Mouse (Mus musculus): ENCODE data around the gene Kdm4b. TPM values are rescaled to one million over a fixed set of nuclear protein-coding genes. Genes with fewer than 3 reads are reported as not detected.
A peak's percentile ranks its signal among the peaks of the same experiment; 100 is the strongest.

Gene Kdm4b
- polyA plus RNA-seq, 1 experiment, result 11.5 TPM

DNA sequence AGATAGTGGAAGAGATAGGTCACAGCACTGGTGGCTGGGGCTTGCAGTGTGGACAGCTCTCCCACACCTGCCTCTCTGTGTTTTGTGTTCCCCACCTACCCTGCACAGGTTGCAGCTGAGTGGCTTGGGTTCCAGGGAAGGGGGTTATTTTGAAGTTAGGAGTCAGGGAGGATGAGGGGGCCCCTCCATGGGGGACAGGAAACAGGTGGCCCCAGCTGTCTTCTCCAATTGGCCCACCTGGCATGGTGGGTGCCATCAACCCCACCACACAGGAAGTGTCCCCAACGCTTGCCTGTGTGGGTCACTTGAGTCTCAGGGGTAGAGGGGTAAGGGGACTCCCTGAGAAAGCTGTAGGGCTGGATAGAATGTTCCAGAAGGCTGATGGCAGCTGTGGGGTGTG, 32.6 kb upstream of the Kdm4b start:
- no peak overlapping the region for H3K9ac ChIP-seq (ENCODE audit: low read depth, poor library complexity, severe bottlenecking)
- no peaks in the 10 kb centered on the region for H3K36me3 ChIP-seq (ENCODE audit: control insufficient read depth, insufficient read depth, low read length, poor library complexity, severe bottlenecking)
- no peaks in the 10 kb centered on the region for H3K9me3 ChIP-seq (replicated peaks; ENCODE audit: control insufficient read depth, insufficient read depth, low read length, poor library complexity, severe bottlenecking)
- no peak overlapping the region for H3K27ac ChIP-seq (ENCODE audit: insufficient read depth, low read length)
- no peak overlapping the region for H3K4me3 ChIP-seq (ENCODE audit: low read depth, low read length)
- no peak for TF ChIP-seq EP300 (IDR thresholded peaks at IDR 0.05; ENCODE audit: insufficient read depth, low read depth, low read length)
- TF ChIP-seq POLR2A (IDR thresholded peaks at IDR 0.05; ENCODE audit: insufficient read depth, low read length), result no peak
- no peak for TF ChIP-seq CTCF (IDR thresholded peaks at IDR 0.05; ENCODE audit: low read depth, low read length)
- no peaks in the 10 kb centered on the region for H3K27me3 ChIP-seq (ENCODE audit: control insufficient read depth, insufficient read depth, low read length, poor library complexity, severe bottlenecking)
- peaks cover 9% of the 10 kb centered on the region for H3K4me1 ChIP-seq (ENCODE audit: control insufficient read depth, insufficient read depth, low read length)

DNA sequence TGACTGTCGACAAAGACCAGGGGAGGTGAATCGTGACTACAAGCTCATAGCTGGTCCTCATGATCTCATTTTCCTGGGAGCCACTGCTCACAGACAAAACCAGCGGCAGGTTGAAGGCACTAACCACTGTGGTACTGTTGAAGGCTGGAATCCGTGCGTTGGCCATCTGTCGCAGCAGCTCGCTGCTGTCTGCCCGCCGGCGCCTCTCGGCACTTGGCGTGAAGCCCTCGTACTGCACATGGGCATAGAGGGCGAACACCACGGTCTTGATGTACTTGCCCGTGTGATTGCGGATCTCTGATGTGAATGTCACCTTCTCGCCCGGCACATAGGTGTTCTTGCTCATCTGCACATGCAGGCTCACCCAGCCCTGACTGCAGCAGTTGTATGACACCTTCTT, 31.6 kb upstream of the Kdm4b start:
- H3K9ac ChIP-seq (ENCODE audit: low read depth, poor library complexity, severe bottlenecking), result no peak overlapping the region
- TF ChIP-seq EP300 (IDR thresholded peaks at IDR 0.05; ENCODE audit: insufficient read depth, low read depth, low read length), result no peak
- H3K4me3 ChIP-seq (ENCODE audit: low read depth, low read length), result no peak overlapping the region
- no peak overlapping the region for H3K27ac ChIP-seq (ENCODE audit: insufficient read depth, low read length)
- peaks cover 9% of the 10 kb centered on the region for H3K4me1 ChIP-seq (ENCODE audit: control insufficient read depth, insufficient read depth, low read length)
- no peaks in the 10 kb centered on the region for H3K27me3 ChIP-seq (ENCODE audit: control insufficient read depth, insufficient read depth, low read length, poor library complexity, severe bottlenecking)
- no peaks in the 10 kb centered on the region for H3K36me3 ChIP-seq (ENCODE audit: control insufficient read depth, insufficient read depth, low read length, poor library complexity, severe bottlenecking)
- H3K9me3 ChIP-seq (replicated peaks; ENCODE audit: control insufficient read depth, insufficient read depth, low read length, poor library complexity, severe bottlenecking), result no peaks in the 10 kb centered on the region

DNA sequence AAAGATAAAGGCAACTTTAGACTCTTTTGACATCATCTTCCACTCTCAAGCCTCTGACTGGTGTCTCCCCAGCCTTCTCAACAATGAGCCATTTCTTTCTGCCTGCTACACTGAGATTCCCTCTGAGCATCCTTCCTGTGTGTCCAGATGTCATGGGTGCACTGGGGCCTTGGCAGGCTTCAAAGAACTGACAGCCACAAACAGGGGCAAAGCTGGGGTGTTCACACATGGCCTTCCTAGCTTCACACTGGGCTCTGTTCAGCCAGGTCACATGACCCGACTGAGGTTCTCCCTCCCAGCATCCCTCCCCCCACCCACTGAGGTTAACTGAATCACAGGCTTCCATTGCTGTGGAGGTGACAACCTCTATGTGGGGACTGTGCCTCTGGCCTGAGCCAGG, 29.7 kb upstream of the Kdm4b start:
- no peak overlapping the region for H3K9ac ChIP-seq (ENCODE audit: low read depth, poor library complexity, severe bottlenecking)
- H3K4me3 ChIP-seq (ENCODE audit: low read depth, low read length), result no peak overlapping the region
- H3K36me3 ChIP-seq (ENCODE audit: control insufficient read depth, insufficient read depth, low read length, poor library complexity, severe bottlenecking), result no peaks in the 10 kb centered on the region
- H3K4me1 ChIP-seq (ENCODE audit: control insufficient read depth, insufficient read depth, low read length), result peaks cover 9% of the 10 kb centered on the region
- H3K9me3 ChIP-seq (replicated peaks; ENCODE audit: control insufficient read depth, insufficient read depth, low read length, poor library complexity, severe bottlenecking), result no peaks in the 10 kb centered on the region
- no peak for TF ChIP-seq POLR2A (IDR thresholded peaks at IDR 0.05; ENCODE audit: insufficient read depth, low read length)
- no peak for TF ChIP-seq EP300 (IDR thresholded peaks at IDR 0.05; ENCODE audit: insufficient read depth, low read depth, low read length)
- no peak for TF ChIP-seq CTCF (IDR thresholded peaks at IDR 0.05; ENCODE audit: low read depth, low read length)
- no peak overlapping the region for H3K27ac ChIP-seq (ENCODE audit: insufficient read depth, low read length)
- no peaks in the 10 kb centered on the region for H3K27me3 ChIP-seq (ENCODE audit: control insufficient read depth, insufficient read depth, low read length, poor library complexity, severe bottlenecking)

DNA sequence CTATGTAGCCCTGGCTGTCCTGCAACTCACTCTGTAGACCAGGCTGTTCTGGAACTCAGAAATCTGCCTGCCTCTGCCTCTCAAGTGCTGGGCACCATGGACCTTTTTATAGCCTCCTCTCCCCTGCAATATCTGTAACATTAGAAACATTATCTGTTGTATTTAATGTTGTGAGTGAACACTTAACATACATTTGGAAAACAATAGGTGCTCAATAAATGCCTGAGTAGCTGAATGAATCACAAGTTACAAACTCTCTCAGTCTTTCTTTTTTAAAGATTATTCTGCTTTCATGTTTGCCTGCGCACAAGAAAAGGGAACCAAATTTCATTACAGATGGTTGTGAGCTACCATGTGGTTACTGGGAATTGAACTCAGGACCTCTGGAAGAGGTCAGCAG, 27.6 kb upstream of the Kdm4b start:
- TF ChIP-seq CTCF (IDR thresholded peaks at IDR 0.05; ENCODE audit: low read depth, low read length), result no peak
- no peak for TF ChIP-seq POLR2A (IDR thresholded peaks at IDR 0.05; ENCODE audit: insufficient read depth, low read length)
- no peak for TF ChIP-seq EP300 (IDR thresholded peaks at IDR 0.05; ENCODE audit: insufficient read depth, low read depth, low read length)
- Histone ChIP-seq H3K4me1 (ENCODE audit: control insufficient read depth, insufficient read depth, low read length) (peaks cover 2% of the 10 kb centered on the region), H3K36me3 (ENCODE audit: control insufficient read depth, insufficient read depth, low read length, poor library complexity, severe bottlenecking) (no peaks in the 10 kb centered on the region), H3K4me3 (ENCODE audit: low read depth, low read length) (no peak overlapping the region), H3K9me3 (replicated peaks; ENCODE audit: control insufficient read depth, insufficient read depth, low read length, poor library complexity, severe bottlenecking) (no peaks in the 10 kb centered on the region), H3K27me3 (ENCODE audit: control insufficient read depth, insufficient read depth, low read length, poor library complexity, severe bottlenecking) (no peaks in the 10 kb centered on the region), H3K27ac (ENCODE audit: insufficient read depth, low read length) (no peak overlapping the region), H3K9ac (ENCODE audit: low read depth, poor library complexity, severe bottlenecking) (no peak overlapping the region)

DNA sequence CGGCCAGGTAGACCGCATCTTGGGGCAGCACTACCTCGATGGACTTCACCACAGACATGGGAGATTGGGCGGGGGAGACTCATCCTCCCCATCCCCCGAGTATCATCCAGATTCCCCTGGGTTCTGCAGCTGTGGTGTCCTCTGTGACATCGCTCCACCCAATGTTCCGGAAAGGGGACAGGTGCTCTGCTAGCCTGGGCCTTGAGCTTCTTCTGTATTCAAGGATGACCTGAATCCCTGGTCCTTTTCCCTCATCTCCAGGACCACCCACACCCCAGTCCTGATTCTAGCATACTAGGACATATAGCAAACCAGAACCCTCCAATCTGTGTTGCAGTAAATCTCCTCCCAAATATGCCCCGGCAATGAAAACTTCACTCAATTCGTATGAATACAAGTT, 25.7 kb upstream of the Kdm4b start, which contains the start of gene Arrdc5:
TSS of gene Arrdc5 (minus strand) at position 101 of the 400 bp plus-strand sequence.
- TF ChIP-seq CTCF (IDR thresholded peaks at IDR 0.05; ENCODE audit: low read depth, low read length) (no peak), EP300 (IDR thresholded peaks at IDR 0.05; ENCODE audit: insufficient read depth, low read depth, low read length) (no peak), POLR2A (IDR thresholded peaks at IDR 0.05; ENCODE audit: insufficient read depth, low read length) (no peak)
- Histone ChIP-seq H3K9ac (ENCODE audit: low read depth, poor library complexity, severe bottlenecking) (no peak within 1 kb of the TSS), H3K27me3 (ENCODE audit: control insufficient read depth, insufficient read depth, low read length, poor library complexity, severe bottlenecking) (no peaks in the 10 kb centered on the region), H3K27ac (ENCODE audit: insufficient read depth, low read length) (no peak within 1 kb of the TSS), H3K36me3 (ENCODE audit: control insufficient read depth, insufficient read depth, low read length, poor library complexity, severe bottlenecking) (0 out of 2 replicates have a peak, but pooled peaks cover under 1% of the 10 kb centered on the region), H3K4me3 (ENCODE audit: low read depth, low read length) (no peak within 1 kb of the TSS), H3K4me1 (ENCODE audit: control insufficient read depth, insufficient read depth, low read length) (peaks cover 2% of the 10 kb centered on the region), H3K9me3 (replicated peaks; ENCODE audit: control insufficient read depth, insufficient read depth, low read length, poor library complexity, severe bottlenecking) (no peaks in the 10 kb centered on the region)

DNA sequence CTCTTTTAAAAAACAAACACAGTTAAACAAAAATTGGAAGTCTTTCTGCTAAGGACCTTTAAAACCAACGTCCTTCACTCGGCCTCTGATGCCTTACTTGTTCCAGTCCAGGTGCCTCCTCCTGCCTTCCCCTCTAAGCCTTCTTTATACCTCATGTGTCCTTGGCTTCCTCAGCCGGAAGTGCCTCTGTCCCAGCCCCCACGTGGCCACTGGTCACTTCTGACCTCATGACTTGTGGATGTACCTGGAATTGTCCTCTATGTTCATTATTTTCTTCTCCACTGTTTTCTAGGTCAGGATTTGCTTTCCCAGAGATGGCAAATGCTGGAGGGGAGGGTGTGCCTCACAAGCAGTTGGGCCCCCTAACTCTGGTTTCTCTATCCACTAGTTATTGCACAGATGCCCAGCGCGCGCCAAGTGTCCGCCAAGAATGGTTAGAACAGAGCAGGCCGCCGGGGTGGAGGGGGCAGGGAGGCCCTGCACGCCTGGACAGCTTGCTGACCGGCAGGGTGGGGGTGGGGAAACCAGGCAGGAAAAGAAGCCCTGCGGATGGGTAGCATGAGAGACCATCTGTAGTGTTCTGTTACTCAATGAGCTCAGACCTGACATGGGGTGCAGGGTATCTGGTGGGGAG, 23.4 kb upstream of the Kdm4b start:
- Histone ChIP-seq H3K9me3 (replicated peaks; ENCODE audit: control insufficient read depth, insufficient read depth, low read length, poor library complexity, severe bottlenecking) (no peaks in the 10 kb centered on the region), H3K36me3 (ENCODE audit: control insufficient read depth, insufficient read depth, low read length, poor library complexity, severe bottlenecking) (peaks cover 19% of the 10 kb centered on the region), H3K27me3 (ENCODE audit: control insufficient read depth, insufficient read depth, low read length, poor library complexity, severe bottlenecking) (no peaks in the 10 kb centered on the region), H3K9ac (ENCODE audit: low read depth, poor library complexity, severe bottlenecking) (peak overlapping the region; percentile 78), H3K27ac (ENCODE audit: insufficient read depth, low read length) (peak overlapping the region; percentile 83), H3K4me1 (ENCODE audit: control insufficient read depth, insufficient read depth, low read length) (peaks cover 2% of the 10 kb centered on the region), H3K4me3 (ENCODE audit: low read depth, low read length) (peak overlapping the region; percentile 36)
- TF ChIP-seq CTCF (IDR thresholded peaks at IDR 0.05; ENCODE audit: low read depth, low read length) (no peak), EP300 (IDR thresholded peaks at IDR 0.05; ENCODE audit: insufficient read depth, low read depth, low read length) (no peak), POLR2A (IDR thresholded peaks at IDR 0.05; ENCODE audit: insufficient read depth, low read length) (no peak)

Data from ES-Bruce4 (cell line).